Mouse (Mus musculus) bone marrow, adult 2 months (tissue): ENCODE results near the gene Uaca. TPM values are rescaled to one million over a fixed set of nuclear protein-coding genes. Genes with fewer than 3 reads are reported as not detected.

Experiments
- H3K27ac ChIP-seq: fragments of 200-500 bp; 2 replicates; pipeline ENCODE4 v1.5.1; 2012; ENCODE audit warnings: low read depth, mild to moderate bottlenecking, control low read depth, inconsistent platforms, low read length; ENCODE audit not compliant: control insufficient read depth, poor library complexity, insufficient read depth
- H3K4me1 ChIP-seq: fragments of 200-500 bp; 2 replicates; pipeline ENCODE4 v1.6.1; 2011; ENCODE audit warnings: low read length; ENCODE audit not compliant: control insufficient read depth, insufficient read depth
- H3K4me3 ChIP-seq: fragments of 200-500 bp; replicated peaks from 2 replicates; pipeline ENCODE3; 2011; ENCODE audit warnings: mild to moderate bottlenecking, low read depth, low read length, control low read depth; ENCODE audit not compliant: control insufficient read depth
- CTCF ChIP-seq: fragments of 200-500 bp; IDR thresholded peaks from 2 replicates; pipeline ENCODE4 v1.5.1; 2011; ENCODE audit warnings: low read length, control low read depth; ENCODE audit not compliant: control insufficient read depth, insufficient read depth
- POLR2A ChIP-seq: fragments of 200-500 bp; IDR thresholded peaks from 2 replicates; pipeline ENCODE4 v1.6.1; 2011; ENCODE audit warnings: low read depth, mild to moderate bottlenecking, control low read depth, low read length, borderline replicate concordance; ENCODE audit not compliant: control insufficient read depth
- WGBS: fragments of 180-500 bp; shearing (Covaris S2); methylation state at CpG from one replicate; pipeline ENCODE4 v1.1.7; 2018; 5-methylcytosine and 5-hydroxymethylcytosine counted together
- polyA plus RNA-seq: library from polyadenylated mRNA; stranded (reverse); fragments of >200 nt; gene quantifications from 2 replicates; pipeline ENCODE4 v1.2.4, GENCODE M21; 2011; ENCODE audit warnings: low replicate concordance; ENCODE audit not compliant: missing spikeins, insufficient read depth, insufficient read length

Uaca gene
- 2.9 and 3.8 TPM in 2 replicates for polyA plus RNA-seq

GRCm38 (mm10) chr9:60794210-60794840, at the start of gene Uaca:
Uaca (plus strand) TSS chr9:60794542.
- peak; percentile 28; the same call in 1 of the 2 replicates for TF ChIP-seq CTCF
- no peak for TF ChIP-seq POLR2A
- under 1% methylated on average over 45 of the region's 45 CpGs for WGBS
- no peaks in the 10 kb centered on the region for H3K4me1 ChIP-seq
- peak within 1 kb of the TSS; percentile 47 for H3K4me3 ChIP-seq
- H3K27ac ChIP-seq = no peak within 1 kb of the TSS

DNA sequence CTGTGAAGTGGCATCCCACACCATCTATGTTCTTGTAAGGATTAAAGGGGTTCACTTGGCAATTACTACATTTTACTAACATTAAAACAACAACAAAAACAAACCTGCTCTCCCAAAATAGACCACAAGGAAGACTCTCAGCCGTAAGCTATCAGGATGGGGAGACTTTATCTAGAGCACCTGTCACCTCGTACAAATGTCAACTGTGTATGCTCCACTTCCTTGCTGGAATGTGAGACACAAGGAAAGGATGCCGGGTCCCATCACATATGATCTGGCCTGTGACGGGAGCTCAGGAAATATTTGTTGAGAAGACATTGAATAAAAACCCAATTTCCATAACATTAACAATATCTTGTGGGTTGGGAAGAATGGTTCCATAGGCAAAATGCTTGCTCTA, 49.4 kb upstream of the Uaca start:
- H3K4me1 ChIP-seq = no peaks in the 10 kb centered on the region
- WGBS = 70% methylated on average over 4 of the region's 4 CpGs
- no peak for TF ChIP-seq POLR2A
- no peak for TF ChIP-seq CTCF
- no peak overlapping the region for H3K27ac ChIP-seq
- no peak overlapping the region for H3K4me3 ChIP-seq

GRCm38 (mm10) chr9:60746561-60746960, 47.8 kb upstream of the Uaca start:
- TF ChIP-seq POLR2A = no peak
- 47% methylated on average over 6 of the region's 6 CpGs for WGBS
- Histone ChIP-seq H3K4me1 (no peaks in the 10 kb centered on the region), H3K4me3 (no peak overlapping the region), H3K27ac (no peak overlapping the region)

DNA sequence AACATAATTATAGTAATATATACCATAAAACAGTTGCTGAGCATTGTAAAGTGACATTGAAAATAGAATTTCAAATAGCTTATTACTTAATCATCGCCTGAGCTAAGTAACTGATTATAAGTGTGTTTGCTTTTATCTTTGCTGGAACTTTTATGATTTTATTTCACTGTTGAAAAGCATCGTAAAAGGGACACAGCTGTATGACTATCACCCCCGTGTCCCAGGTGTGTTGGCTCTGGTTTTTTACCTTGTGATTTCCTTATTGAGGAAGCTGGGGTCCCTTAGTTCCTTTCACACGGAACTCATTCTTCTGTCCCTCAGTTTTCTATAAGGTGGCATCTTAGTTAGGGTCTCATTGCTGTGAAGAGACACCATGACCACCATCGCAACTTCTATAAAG, 46.7 kb upstream of the Uaca start:
- WGBS = 79% methylated on average over 5 of the region's 5 CpGs
- H3K4me1 ChIP-seq = no peaks in the 10 kb centered on the region
- TF ChIP-seq POLR2A (no peak), CTCF (no peak)
- no peak overlapping the region for H3K4me3 ChIP-seq
- no peak overlapping the region for H3K27ac ChIP-seq

GRCm38 (mm10) chr9:60748191-60748590, 46.2 kb upstream of the Uaca start:
- TF ChIP-seq CTCF = no peak
- TF ChIP-seq POLR2A = no peak
- WGBS = 81% methylated on average over 2 of the region's 2 CpGs
- no peaks in the 10 kb centered on the region for H3K4me1 ChIP-seq

DNA sequence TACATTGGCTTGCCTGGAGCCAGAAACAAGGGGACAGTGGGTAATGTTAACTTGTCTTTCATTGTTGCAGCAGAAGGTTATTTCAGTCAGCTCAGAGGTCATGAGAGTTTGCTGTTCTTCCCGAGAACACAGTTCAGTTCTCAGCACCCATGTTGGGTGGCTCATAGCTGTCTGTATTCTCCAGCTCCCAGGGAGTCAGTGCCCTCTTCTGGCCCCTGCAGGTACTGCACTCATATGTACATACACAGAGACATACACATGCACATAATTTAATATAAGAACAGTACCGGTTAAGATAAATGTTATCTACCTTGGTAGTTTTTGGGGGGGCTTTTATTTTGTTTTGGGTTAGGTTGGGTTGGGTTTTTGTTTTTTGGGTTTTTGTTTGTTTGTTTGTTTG, 45.2 kb upstream of the Uaca start:
- TF ChIP-seq CTCF = peak; percentile 2; the same call in 1 of the 2 replicates
- no peak for TF ChIP-seq POLR2A
- Histone ChIP-seq H3K4me3 (no peak overlapping the region), H3K27ac (no peak overlapping the region), H3K4me1 (no peaks in the 10 kb centered on the region)
- 85% methylated on average over 2 of the region's 2 CpGs for WGBS

More at GRCm38 (mm10) chr9:60748191-60748590, 46.2 kb upstream of the Uaca start:
- no peak overlapping the region for H3K4me3 ChIP-seq
- no peak overlapping the region for H3K27ac ChIP-seq

- no peak overlapping the region for H3K27ac ChIP-seq
- no peak overlapping the region for H3K4me3 ChIP-seq
- no peaks in the 10 kb centered on the region for H3K4me1 ChIP-seq
- 73% methylated on average over 5 of the region's 5 CpGs for WGBS
- TF ChIP-seq POLR2A (no peak), CTCF (no peak)
Observed at GRCm38 (mm10) chr9:60751098-60751497, 43.2 kb upstream of the Uaca start.

DNA sequence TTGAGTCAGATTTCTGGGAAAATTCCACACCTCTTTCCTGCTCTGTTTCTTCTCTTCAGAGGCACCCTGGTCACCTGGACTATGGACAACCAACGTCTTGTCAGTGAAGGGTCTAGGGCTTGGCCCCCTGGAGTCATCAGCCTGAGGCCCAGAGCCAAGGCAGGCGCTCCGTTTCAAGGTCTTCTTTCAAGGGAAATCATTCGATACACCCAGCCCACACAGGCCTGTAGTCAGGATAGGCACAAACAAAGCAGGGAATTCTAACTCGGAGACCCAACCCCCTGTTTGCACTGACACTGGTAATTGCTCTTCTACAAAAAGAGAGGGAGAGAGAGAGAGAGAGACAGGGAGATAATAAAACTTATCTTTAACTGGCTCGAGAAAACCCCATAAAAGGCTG, 42.4 kb upstream of the Uaca start:
- WGBS = 80% methylated on average over 6 of the region's 6 CpGs
- Histone ChIP-seq H3K4me1 (no peaks in the 10 kb centered on the region), H3K4me3 (no peak overlapping the region), H3K27ac (no peak overlapping the region)
- no peak for TF ChIP-seq CTCF
- no peak for TF ChIP-seq POLR2A

DNA sequence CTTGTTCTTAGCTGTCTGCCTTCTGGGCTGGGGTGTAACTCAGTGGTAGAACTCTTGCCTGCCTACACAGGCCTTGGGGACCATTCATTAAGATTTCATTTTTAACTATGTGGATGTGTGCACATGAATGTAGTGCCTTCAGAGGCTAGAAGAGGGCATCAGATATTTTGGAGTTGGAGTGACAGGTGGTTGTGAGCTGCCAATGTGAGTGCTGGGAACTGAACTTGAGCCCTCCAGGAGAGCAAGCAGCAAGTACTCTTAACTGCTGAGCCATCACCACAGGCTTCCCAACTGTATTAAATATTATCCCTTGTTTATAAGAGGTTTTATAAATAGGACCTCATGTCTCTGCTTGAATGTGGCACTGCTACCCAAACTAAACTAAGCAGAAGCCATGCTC, 41.7 kb upstream of the Uaca start:
- Histone ChIP-seq H3K27ac (no peak overlapping the region), H3K4me1 (no peaks in the 10 kb centered on the region; the same call in 1 of the 2 replicates), H3K4me3 (no peak overlapping the region)
- TF ChIP-seq CTCF (no peak), POLR2A (no peak)
